Mouse (Mus musculus) thymus, adult 2 months (tissue): ENCODE data around the gene Mxi1. TPM values are rescaled to one million over a fixed set of nuclear protein-coding genes. Genes with fewer than 3 reads are reported as not detected.
A peak's percentile ranks its signal among the peaks of the same experiment; 100 is the strongest.

ENCODE experiments used
- DNase-seq: peaks from one replicate; pipeline ENCODE4 v3.0.0; 2021
- H3K27ac ChIP-seq: fragments of 200-500 bp; 2 replicates; pipeline ENCODE4 v1.5.1; 2012; ENCODE audit warnings: low read length, control low read depth; ENCODE audit not compliant: control insufficient read depth, insufficient read depth
- H3K27me3 ChIP-seq: fragments of 200-500 bp; 2 replicates; pipeline ENCODE4 v1.6.1; 2012; ENCODE audit warnings: mild to moderate bottlenecking, low read length, moderate library complexity, mixed read lengths; ENCODE audit not compliant: control insufficient read depth, insufficient read depth
- H3K36me3 ChIP-seq: fragments of 200-500 bp; 2 replicates; pipeline ENCODE4 v1.6.1; 2012; ENCODE audit warnings: mild to moderate bottlenecking, low read length, moderate library complexity; ENCODE audit not compliant: control insufficient read depth, insufficient read depth
- H3K4me1 ChIP-seq: fragments of 200-500 bp; replicated peaks from 2 replicates; pipeline ENCODE4 v1.6.1; 2012; ENCODE audit warnings: low read length; ENCODE audit not compliant: control insufficient read depth, insufficient read depth
- H3K4me3 ChIP-seq: fragments of 200-500 bp; 2 replicates; pipeline ENCODE4 v1.5.1; 2012; ENCODE audit warnings: mild to moderate bottlenecking, low read length, control low read depth, moderate library complexity; ENCODE audit not compliant: control insufficient read depth, insufficient read depth
- CTCF ChIP-seq: fragments of 200-500 bp; IDR thresholded peaks from 2 replicates; pipeline ENCODE4 v1.5.1; 2012; ENCODE audit warnings: mild to moderate bottlenecking, control low read depth, low read length, moderate library complexity, borderline replicate concordance; ENCODE audit not compliant: control insufficient read depth, poor library complexity, insufficient read depth; ENCODE audit errors: extremely low read depth
- POLR2A ChIP-seq: fragments of 200-500 bp; IDR thresholded peaks from 2 replicates; pipeline ENCODE4 v1.6.1; 2012; ENCODE audit warnings: mild to moderate bottlenecking, low read length, control low read depth, moderate library complexity; ENCODE audit not compliant: control insufficient read depth, poor library complexity, insufficient read depth; ENCODE audit errors: extremely low read depth
- WGBS: fragments of 180-500 bp; shearing (Covaris S2); methylation state at CpG from one replicate; pipeline ENCODE4 v1.1.7; 2018; 5-methylcytosine and 5-hydroxymethylcytosine counted together
- polyA plus RNA-seq: library from polyadenylated mRNA; depleted of rRNA; stranded (reverse); fragments of >200 nt; gene quantifications from 2 replicates; pipeline ENCODE4 v1.2.3, GENCODE M21; 2012

Gene Mxi1
- polyA plus RNA-seq, 1 experiment, result 29.1 TPM

DNA sequence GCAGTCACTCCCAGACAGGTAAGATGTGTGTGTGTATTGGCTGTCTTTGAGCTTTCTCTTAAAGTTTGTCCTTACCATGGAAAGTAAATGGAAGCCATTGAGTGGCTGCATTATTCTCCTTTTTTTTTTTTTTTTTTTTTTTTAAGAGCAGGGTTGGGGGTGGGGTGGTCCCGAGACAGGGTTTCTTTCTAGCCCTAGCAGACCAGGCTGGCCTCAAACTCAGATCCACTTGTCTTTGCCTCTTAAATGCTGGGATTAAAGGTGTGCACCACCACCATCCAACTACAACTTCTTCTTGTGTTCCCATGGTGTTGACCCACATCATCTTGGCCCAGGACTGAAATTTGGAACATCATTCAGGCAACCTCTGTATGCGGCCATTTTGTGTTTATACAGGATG, 63.3 kb downstream of the Mxi1 start:
- H3K27ac ChIP-seq, result no peak overlapping the region
- H3K36me3 ChIP-seq, result peaks cover 45% of the 10 kb centered on the region
- no peaks in the 10 kb centered on the region for H3K27me3 ChIP-seq
- WGBS, result 100% methylated on average over 2 of the region's 2 CpGs
- H3K4me1 ChIP-seq, result no peaks in the 10 kb centered on the region
- no peak for DNase-seq
- H3K4me3 ChIP-seq, result no peak overlapping the region
- no peak for TF ChIP-seq CTCF
- TF ChIP-seq POLR2A, result no peak

DNA sequence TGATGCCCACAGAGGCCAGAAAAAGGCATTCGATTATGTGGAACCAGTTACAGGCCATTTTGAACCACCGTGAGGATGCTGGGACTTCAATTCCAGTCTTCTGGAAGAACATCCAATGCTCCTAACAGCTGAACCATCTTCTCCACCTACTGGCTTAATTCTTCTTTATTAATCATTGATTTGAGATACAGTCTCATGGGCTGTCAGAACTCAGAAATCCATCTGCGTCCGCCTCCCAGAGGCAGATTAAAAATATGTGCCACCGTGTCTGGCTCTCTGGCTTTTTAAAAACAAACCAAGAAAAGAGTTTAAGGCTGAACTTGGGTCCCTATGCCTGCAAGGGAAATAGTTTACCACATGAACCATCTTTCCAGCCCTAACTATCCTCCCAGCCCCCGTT, 65.0 kb downstream of the Mxi1 start:
- 97% methylated on average over 6 of the region's 6 CpGs for WGBS

DNA sequence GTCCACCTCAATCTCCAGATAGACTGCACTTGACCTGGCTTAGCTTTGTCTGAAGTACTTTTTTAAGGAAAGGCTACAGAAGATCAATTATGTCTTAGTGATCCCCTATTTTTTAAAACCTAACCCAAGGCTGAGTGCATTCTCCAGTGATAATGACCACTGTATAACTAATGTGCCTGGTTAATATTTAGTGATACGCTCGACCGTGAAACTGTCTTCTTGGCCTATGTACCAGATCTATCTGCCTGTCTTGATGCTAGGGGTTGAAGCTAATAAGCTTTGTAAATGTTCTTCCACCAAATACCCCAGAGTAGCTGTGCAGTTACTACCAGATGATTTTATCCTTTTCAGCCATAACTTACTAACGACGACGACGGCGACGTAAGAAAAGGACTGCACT, 65.5 kb downstream of the Mxi1 start:
- Histone ChIP-seq H3K4me3 (no peak overlapping the region), H3K27me3 (no peaks in the 10 kb centered on the region), H3K4me1 (no peaks in the 10 kb centered on the region), H3K36me3 (peaks cover 63% of the 10 kb centered on the region), H3K27ac (no peak overlapping the region)
- WGBS, result 98% methylated on average over 9 of the region's 9 CpGs
- no peak for TF ChIP-seq CTCF
- no peak for TF ChIP-seq POLR2A
- DNase-seq, result no peak

More for the DNA sequence above, 65.0 kb downstream of the Mxi1 start:
- no peak overlapping the region for H3K27ac ChIP-seq
- TF ChIP-seq POLR2A, result no peak
- TF ChIP-seq CTCF, result no peak
- H3K27me3 ChIP-seq, result no peaks in the 10 kb centered on the region
- H3K4me3 ChIP-seq, result no peak overlapping the region
- no peaks in the 10 kb centered on the region for H3K4me1 ChIP-seq
- H3K36me3 ChIP-seq, result peaks cover 58% of the 10 kb centered on the region
- DNase-seq, result no peak

DNA sequence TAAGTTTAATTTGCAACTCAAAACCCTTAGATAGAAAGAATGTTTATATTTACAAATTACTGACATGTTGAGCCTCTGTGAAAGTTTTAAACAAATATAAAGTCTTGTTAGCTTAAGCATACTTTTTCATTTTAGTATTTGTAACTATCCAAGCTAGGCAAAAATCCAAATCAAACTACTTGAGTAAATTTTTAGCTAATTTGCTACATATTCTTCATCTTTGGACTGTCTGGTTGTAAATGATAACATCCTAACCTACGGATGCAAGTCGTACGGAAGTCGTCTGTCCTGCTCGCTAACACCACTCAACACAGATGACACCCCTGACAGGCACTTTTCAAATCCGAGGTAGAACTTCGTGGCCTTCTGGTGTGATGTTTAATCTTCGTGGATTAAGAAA, 67.3 kb downstream of the Mxi1 start:
- DNase-seq, result no peak
- 95% methylated on average over 8 of the region's 8 CpGs for WGBS
- no peak overlapping the region for H3K27ac ChIP-seq
- TF ChIP-seq CTCF, result no peak
- TF ChIP-seq POLR2A, result no peak
- H3K4me1 ChIP-seq, result no peaks in the 10 kb centered on the region
- no peaks in the 10 kb centered on the region for H3K27me3 ChIP-seq
- no peak overlapping the region for H3K4me3 ChIP-seq
- H3K36me3 ChIP-seq, result peaks cover 68% of the 10 kb centered on the region

DNA sequence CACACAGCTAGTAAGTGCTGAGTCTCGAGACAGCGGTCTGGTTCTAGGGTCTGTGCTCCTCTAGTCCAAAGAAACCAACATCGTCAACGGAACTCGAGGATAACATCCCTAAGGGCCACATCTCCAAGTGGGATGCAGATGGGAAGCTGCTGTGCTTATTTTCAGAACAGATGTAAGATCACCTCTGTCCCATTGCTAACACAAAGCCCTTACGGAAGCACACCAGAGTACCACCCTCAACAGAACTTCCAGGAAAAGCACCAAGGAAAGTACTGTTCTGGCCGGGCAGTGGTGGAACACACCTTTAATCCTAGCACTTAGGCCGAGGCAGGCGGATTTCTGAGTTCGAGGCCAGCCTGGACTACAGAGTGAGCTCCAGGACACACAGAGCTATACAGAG, 68.1 kb downstream of the Mxi1 start:
- TF ChIP-seq POLR2A, result no peak
- TF ChIP-seq CTCF, result no peak
- no peak overlapping the region for H3K27ac ChIP-seq
- no peak for DNase-seq
- 96% methylated on average over 10 of the region's 10 CpGs for WGBS
- H3K27me3 ChIP-seq, result no peaks in the 10 kb centered on the region
- peaks cover 73% of the 10 kb centered on the region for H3K36me3 ChIP-seq
- no peak overlapping the region for H3K4me3 ChIP-seq
- no peaks in the 10 kb centered on the region for H3K4me1 ChIP-seq

DNA sequence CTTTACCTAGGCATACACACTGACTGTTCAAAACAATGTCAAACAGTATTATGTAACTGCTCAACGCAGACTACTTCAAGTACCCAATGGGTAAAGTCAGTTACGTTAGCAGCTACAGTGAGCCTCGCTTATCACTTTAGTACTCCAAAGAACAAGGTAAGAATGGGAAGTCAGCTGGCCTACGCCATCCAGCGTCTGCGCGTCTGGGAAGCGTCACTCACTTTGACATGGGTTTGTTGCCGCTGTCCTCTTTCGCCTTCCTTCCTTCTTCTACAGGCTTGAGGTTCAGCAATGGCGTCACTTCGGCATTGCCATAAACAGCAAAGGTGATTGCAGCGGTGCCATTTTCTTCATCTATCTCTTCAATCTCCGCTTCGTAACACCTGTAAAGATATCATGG, 73.0 kb downstream of the Mxi1 start:
- 98% methylated on average over 15 of the region's 15 CpGs for WGBS
- TF ChIP-seq POLR2A (no peak), CTCF (no peak)
- Histone ChIP-seq H3K4me3 (no peak overlapping the region), H3K36me3 (peaks cover 81% of the 10 kb centered on the region), H3K27ac (no peak overlapping the region), H3K4me1 (no peaks in the 10 kb centered on the region), H3K27me3 (no peaks in the 10 kb centered on the region)
- no peak for DNase-seq

DNA sequence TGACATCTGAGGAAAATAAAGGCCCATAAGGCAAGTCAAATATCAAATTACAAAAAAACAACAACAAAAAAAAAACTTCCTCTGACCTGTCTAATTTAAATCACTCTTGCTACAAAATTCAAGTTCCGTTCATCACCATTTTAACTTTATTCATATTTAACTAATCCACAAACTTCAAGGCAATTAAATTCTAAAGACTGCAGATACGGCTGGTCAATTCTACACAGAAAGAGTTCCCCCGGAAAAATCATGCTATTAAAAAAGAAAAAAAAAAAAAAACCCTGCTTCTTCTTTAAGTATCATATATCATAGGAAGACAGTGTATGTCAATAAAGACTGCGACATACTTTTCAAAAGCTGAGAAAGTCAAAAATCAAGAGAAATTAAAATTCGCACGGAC, 79.1 kb downstream of the Mxi1 start:
- Histone ChIP-seq H3K4me3 (peak overlapping the region; percentile 90), H3K36me3 (peaks cover 32% of the 10 kb centered on the region), H3K27ac (peak overlapping the region; percentile 38; the same call in 1 of the 2 replicates), H3K4me1 (peaks cover 2% of the 10 kb centered on the region; the same call in 1 of the 2 replicates), H3K27me3 (no peaks in the 10 kb centered on the region)
- no peak for TF ChIP-seq POLR2A
- TF ChIP-seq CTCF, result no peak
- WGBS, result 10% methylated on average over 6 of the region's 6 CpGs
- no peak for DNase-seq
